Mouse (Mus musculus) small intestine, adult 2 months (tissue): Measurements from ENCODE around the gene Clec3b. TPM values are rescaled to one million over a fixed set of nuclear protein-coding genes. Genes with fewer than 3 reads are reported as not detected.
A peak's percentile ranks its signal among the peaks of the same experiment; 100 is the strongest.

ENCODE experiments used
- H3K27ac ChIP-seq: fragments of 200-500 bp; 2 replicates; pipeline ENCODE4 v1.5.1; 2012; ENCODE audit warnings: low read depth, low read length, control low read depth, inconsistent platforms; ENCODE audit not compliant: insufficient read depth
- H3K27me3 ChIP-seq: fragments of 200-500 bp; 2 replicates; pipeline ENCODE4 v1.6.1; 2012; ENCODE audit warnings: mild to moderate bottlenecking, moderate library complexity, low read length, inconsistent platforms; ENCODE audit not compliant: control insufficient read depth, insufficient read depth
- H3K36me3 ChIP-seq: fragments of 200-500 bp; 2 replicates; pipeline ENCODE4 v1.6.1; 2012; ENCODE audit warnings: mild to moderate bottlenecking, low read length, control low read depth, inconsistent platforms; ENCODE audit not compliant: control insufficient read depth, insufficient read depth
- H3K4me1 ChIP-seq: fragments of 200-500 bp; 2 replicates; pipeline ENCODE4 v1.6.1; 2012; ENCODE audit warnings: low read length, inconsistent platforms, mixed read lengths; ENCODE audit not compliant: control insufficient read depth, insufficient read depth, insufficient read length
- H3K4me3 ChIP-seq: fragments of 200-500 bp; 2 replicates; pipeline ENCODE4 v1.5.1; 2012; ENCODE audit warnings: low read depth, mild to moderate bottlenecking, control low read depth, inconsistent platforms, low read length, moderate library complexity
- CTCF ChIP-seq: fragments of 200-500 bp; IDR thresholded peaks from 2 replicates; pipeline ENCODE4 v1.5.1; 2012; ENCODE audit warnings: low read depth, mild to moderate bottlenecking, control low read depth, inconsistent platforms, low read length, moderate library complexity, mixed read lengths; ENCODE audit not compliant: insufficient replicate concordance, insufficient read length; ENCODE audit errors: extremely low read depth
- POLR2A ChIP-seq: fragments of 200-500 bp; IDR thresholded peaks from 2 replicates; pipeline ENCODE4 v1.6.1; 2012; ENCODE audit warnings: low read depth, mild to moderate bottlenecking, control low read depth, inconsistent platforms, low read length, moderate library complexity
- WGBS: fragments of 180-500 bp; shearing (Covaris S2); methylation state at CpG from one replicate; pipeline ENCODE4 v1.1.7; 2018; 5-methylcytosine and 5-hydroxymethylcytosine counted together
- polyA plus RNA-seq: library from polyadenylated mRNA; depleted of rRNA; stranded (reverse); fragments of >200 nt; gene quantifications from 2 replicates; pipeline ENCODE4 v1.2.3, GENCODE M21; 2012

The Clec3b gene
- polyA plus RNA-seq, 1 experiment, result 34.7 TPM

DNA sequence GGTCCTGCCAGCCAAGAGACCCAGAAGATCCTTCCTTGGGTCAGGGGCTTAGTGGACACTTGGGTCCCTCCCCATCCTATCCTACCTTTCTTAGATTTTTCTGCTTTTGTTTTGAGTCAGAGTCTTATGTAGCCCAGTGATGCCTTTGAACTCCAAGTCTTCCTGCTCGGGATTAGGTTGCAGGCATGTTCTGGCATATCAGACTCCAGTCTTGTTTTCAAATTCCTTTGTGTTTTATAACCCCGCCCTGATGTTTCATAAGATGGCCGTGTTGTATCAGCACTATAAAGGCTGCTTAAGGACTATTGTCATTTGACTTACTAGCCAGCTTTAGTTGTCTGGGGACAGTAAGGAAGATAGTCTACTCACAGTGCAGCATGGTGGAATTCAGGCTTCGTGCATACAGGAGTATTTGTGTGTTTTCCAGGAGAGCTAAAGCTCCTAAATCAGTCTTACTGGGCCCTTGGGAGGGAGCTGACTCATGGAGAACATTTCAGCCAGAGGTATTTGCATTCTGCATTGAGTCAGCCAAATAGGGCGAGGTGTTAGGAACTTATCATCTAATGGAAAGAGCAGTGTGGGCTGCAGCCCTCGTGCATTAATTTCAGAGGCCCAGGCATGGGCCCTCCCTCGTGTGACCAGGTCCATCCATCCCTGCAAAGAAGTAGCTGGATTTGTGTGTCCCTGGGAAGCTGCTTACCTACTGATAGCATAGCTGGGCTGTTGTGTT is 13.6 kb upstream of the Clec3b start:
- TF ChIP-seq CTCF (no peak), POLR2A (no peak)
- Histone ChIP-seq H3K36me3 (peaks cover 41% of the 10 kb centered on the region), H3K4me1 (no peaks in the 10 kb centered on the region), H3K27ac (no peak overlapping the region), H3K27me3 (no peaks in the 10 kb centered on the region), H3K4me3 (no peak overlapping the region)
- 80% methylated on average over 7 of the region's 7 CpGs for WGBS

DNA sequence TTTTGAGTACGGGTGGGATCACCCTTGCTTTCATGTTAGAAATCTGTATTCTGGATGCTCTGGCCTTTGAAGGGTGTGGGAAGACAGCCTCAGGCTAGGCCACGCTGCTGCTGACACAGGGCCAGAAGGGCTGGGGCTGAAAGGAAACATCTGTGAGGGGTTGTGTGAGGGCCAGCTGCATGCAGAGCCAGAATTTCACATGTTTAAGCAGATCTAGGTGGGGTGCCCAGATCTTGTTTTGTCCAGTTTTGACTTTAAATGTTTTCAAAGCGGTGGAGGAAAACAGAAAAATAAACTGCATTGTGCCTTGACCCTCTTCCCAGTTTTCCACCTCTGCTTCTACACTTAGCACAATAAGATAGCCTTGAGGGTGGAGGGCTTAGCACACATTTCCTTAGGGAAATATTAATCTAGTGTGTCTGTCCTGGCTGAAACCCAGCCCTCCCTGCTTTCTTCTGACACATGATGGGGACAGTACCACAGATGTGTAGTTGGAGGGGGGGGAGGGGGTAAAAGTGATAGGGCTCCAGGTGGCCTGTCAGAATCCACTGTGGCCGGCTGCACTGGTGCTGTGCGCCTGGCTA is 11.8 kb upstream of the Clec3b start:
- Histone ChIP-seq H3K27ac (peak overlapping the region; percentile 7), H3K36me3 (peaks cover 26% of the 10 kb centered on the region), H3K27me3 (no peaks in the 10 kb centered on the region), H3K4me1 (no peaks in the 10 kb centered on the region), H3K4me3 (no peak overlapping the region)
- 79% methylated on average over 5 of the region's 5 CpGs for WGBS
- TF ChIP-seq CTCF (no peak), POLR2A (no peak)

GRCm38 (mm10) chr9:123139887-123140614 is 10.7 kb upstream of the Clec3b start:
- Histone ChIP-seq H3K27me3 (no peaks in the 10 kb centered on the region), H3K4me1 (no peaks in the 10 kb centered on the region), H3K4me3 (no peak overlapping the region), H3K27ac (peak overlapping the region; percentile 30; the same call in 1 of the 2 replicates), H3K36me3 (peaks cover 20% of the 10 kb centered on the region)
- TF ChIP-seq POLR2A (no peak), CTCF (no peak)
- 81% methylated on average over 4 of the region's 4 CpGs for WGBS

DNA sequence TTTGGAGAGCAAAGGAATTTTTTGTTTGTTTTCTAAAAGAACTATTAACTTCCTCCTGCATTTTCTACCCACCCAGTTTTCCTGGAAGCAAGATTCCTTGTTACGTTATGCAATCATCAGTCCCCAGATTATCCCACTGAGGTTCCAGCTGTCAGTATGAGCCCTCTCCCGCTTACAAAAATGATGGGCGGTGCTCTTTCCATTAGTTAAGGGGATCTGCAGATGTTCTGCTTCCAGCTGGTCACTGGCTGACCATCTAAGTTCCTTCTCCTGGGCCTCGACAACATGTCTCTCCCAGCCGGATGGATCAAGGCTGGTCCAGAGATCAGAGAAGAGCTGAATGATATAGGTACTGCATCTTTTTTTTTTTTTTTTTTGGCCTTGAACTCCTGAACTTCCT is 2.3 kb upstream of the Clec3b start:
- 66% methylated on average over 5 of the region's 5 CpGs for WGBS
- H3K4me3 ChIP-seq, result no peak overlapping the region
- no peak overlapping the region; the same call in 1 of the 2 replicates for H3K27ac ChIP-seq
- no peak for TF ChIP-seq POLR2A
- TF ChIP-seq CTCF, result no peak
- no peaks in the 10 kb centered on the region for H3K36me3 ChIP-seq
- no peaks in the 10 kb centered on the region for H3K27me3 ChIP-seq
- H3K4me1 ChIP-seq, result peaks cover 7% of the 10 kb centered on the region; the same call in 1 of the 2 replicates

DNA sequence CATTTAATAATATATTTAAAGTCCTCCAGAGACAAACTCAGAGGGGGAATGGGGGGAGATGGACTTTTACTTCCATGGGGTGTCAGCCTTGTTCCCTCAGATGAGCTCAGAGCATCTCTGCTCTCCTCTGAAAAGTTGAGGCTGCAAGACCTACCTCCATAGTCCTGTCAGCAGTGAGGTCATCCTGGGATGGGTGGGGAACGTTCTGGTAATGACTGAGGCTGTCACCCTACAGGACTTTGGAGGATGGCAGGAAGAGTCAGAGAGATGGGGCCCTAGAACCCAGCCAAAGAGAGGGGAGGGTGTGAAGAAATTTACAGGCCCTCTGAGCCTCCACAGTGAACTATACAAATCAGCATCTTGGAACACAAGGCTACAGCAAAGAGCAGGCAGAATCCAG is 815 bp downstream of the Clec3b start:
- no peak for TF ChIP-seq POLR2A
- H3K4me1 ChIP-seq, result peaks cover 10% of the 10 kb centered on the region
- no peaks in the 10 kb centered on the region for H3K27me3 ChIP-seq
- no peak overlapping the region for H3K4me3 ChIP-seq
- H3K36me3 ChIP-seq, result no peaks in the 10 kb centered on the region
- WGBS, result 17% methylated on average over 1 of the region's 1 CpGs
- peak overlapping the region; percentile 35 for H3K27ac ChIP-seq

- 9% methylated on average over 3 of the region's 3 CpGs for WGBS
- H3K27ac ChIP-seq, result peak overlapping the region; percentile 35
- H3K4me3 ChIP-seq, result no peak overlapping the region
- peaks cover 14% of the 10 kb centered on the region for H3K4me1 ChIP-seq
- TF ChIP-seq CTCF (no peak), POLR2A (no peak)
- H3K36me3 ChIP-seq, result no peaks in the 10 kb centered on the region
- no peaks in the 10 kb centered on the region for H3K27me3 ChIP-seq
Measured at GRCm38 (mm10) chr9:123152026-123152425, 1.3 kb downstream of the Clec3b start.

GRCm38 (mm10) chr9:123153121-123153520 is 2.4 kb downstream of the Clec3b start:
- no peaks in the 10 kb centered on the region for H3K27me3 ChIP-seq
- no peaks in the 10 kb centered on the region for H3K36me3 ChIP-seq
- H3K27ac ChIP-seq, result no peak overlapping the region
- H3K4me1 ChIP-seq, result peaks cover 14% of the 10 kb centered on the region
- H3K4me3 ChIP-seq, result no peak overlapping the region
- 59% methylated on average over 2 of the region's 2 CpGs for WGBS
- TF ChIP-seq POLR2A, result no peak
- TF ChIP-seq CTCF, result no peak
